In the genomic region with DNA sequence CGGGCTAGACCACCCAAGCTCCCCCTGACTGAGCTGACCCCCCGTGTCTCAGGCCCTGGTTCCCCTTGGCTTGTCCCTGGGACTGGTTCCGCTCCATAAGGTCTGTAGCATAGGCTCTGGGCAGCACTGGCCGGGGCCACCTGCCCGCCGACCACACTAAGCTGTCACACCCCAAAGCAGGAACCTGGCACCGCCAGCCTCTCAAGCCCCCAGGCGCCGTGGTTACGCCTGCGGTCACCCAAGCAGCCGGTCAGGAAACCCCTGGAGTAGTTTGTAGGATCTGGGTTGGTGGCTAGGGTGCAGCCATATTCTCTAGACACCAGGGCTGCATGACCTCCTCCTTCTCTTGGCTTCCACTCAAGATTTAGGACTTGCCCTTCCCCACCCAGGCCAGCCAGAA, we compare ENCODE assay signal across 20 mouse cellular contexts. TPM values are rescaled to one million over a fixed set of nuclear protein-coding genes. Genes with fewer than 3 reads are reported as not detected.
"Had no signal": no experiment of that assay in that cellular context is flagged by ENCODE, and none has a peak within 500 bp of the region (broad histone marks: within the 10 kb centered on the region; RNA-seq: fewer than 3 reads in every experiment).

No protein-coding gene starts in this region.

- ATAC-seq: intestine, embryonic 15.5 days; lung, postnatal 0 days had no signal

- DNase-seq: kidney, adult 2 months; kidney, postnatal 4 days; left cerebral cortex, postnatal 4 days; lung, adult 2 months; lung, postnatal 36 days; thymus, postnatal 4 days had no signal

- H3K27ac ChIP-seq: intestine, embryonic 15.5 days; layer of hippocampus, adult 2 months; liver, embryonic 15.5 days; midbrain, embryonic 12.5 days; stomach, postnatal 0 days had no signal

- H3K27me3 ChIP-seq: intestine, embryonic 15.5 days had no signal

- H3K36me3 ChIP-seq: intestine, embryonic 15.5 days; liver, embryonic 15.5 days; midbrain, embryonic 12.5 days had no signal

- H3K4me2 ChIP-seq: intestine, embryonic 15.5 days; liver, embryonic 11.5 days; liver, embryonic 15.5 days; midbrain, embryonic 12.5 days had no signal

- H3K9me3 ChIP-seq: intestine, embryonic 15.5 days; liver, embryonic 15.5 days; megakaryocyte, embryonic 14.5 days; midbrain, embryonic 12.5 days had no signal

- H3K9ac ChIP-seq: intestine, embryonic 15.5 days; liver, embryonic 15.5 days; midbrain, embryonic 12.5 days had no signal

- H3K4me3 ChIP-seq: intestine, embryonic 15.5 days; layer of hippocampus, adult 2 months; liver, embryonic 15.5 days; megakaryocyte, embryonic 14.5 days; midbrain, embryonic 12.5 days had no signal

RNA-seq across cellular contexts. Expression of a gene that starts 7.2 kb away (rescaled TPM):
- total RNA-seq: layer of hippocampus, adult 2 months; layer of hippocampus, postnatal 10 days; left cerebral cortex, adult 18-20 months; left cerebral cortex, postnatal 10 days; left cerebral cortex, postnatal 4 days; midbrain, postnatal 0 days had no signal
- polyA plus RNA-seq: intestine, embryonic 15.5 days; kidney, adult 2 months; limb, embryonic 14.5 days; liver, embryonic 11.5 days; liver, embryonic 15.5 days; lung, adult 2 months; lung, postnatal 0 days; midbrain, embryonic 12.5 days; midbrain, postnatal 0 days; neural tube, embryonic 14.5 days; stomach, postnatal 0 days had no signal
